Mouse (Mus musculus) limb, embryonic 10.5 days (tissue): ENCODE measurements at regions not wholly inside any gene's neighbourhood (a gene's known extent, or its start where the extent isn't known, plus 50 kb on each side); places are given as distances from the start of the nearest gene placed in this dataset.

Experiments used
- DNase-seq: peaks from one replicate; pipeline ENCODE4 v3.0.0-alpha.2; 2017; ENCODE audit warnings: low spot score
- H3K27ac ChIP-seq: fragments of 300-500 bp; sonication (generic); 2 replicates; pipeline ENCODE4 v1.5.1; 2016; ENCODE audit warnings: mild to moderate bottlenecking
- H3K27me3 ChIP-seq: fragments of 300-500 bp; sonication (generic); 2 replicates; pipeline ENCODE4 v1.6.1; 2016; ENCODE audit warnings: low read depth, mild to moderate bottlenecking; ENCODE audit not compliant: poor library complexity, severe bottlenecking
- H3K36me3 ChIP-seq: fragments of 300-500 bp; sonication (generic); 2 replicates; pipeline ENCODE4 v1.6.1; 2016; ENCODE audit warnings: mild to moderate bottlenecking, moderate library complexity
- H3K4me1 ChIP-seq: fragments of 300-500 bp; sonication (generic); 2 replicates; pipeline ENCODE4 v1.6.1; 2016
- H3K4me3 ChIP-seq: fragments of 300-500 bp; sonication (generic); 2 replicates; pipeline ENCODE4 v1.5.1; 2016; ENCODE audit warnings: mild to moderate bottlenecking, moderate library complexity
- H3K9me3 ChIP-seq: fragments of 300-500 bp; sonication (generic); replicated peaks from 2 replicates; pipeline ENCODE4 v1.6.1; 2016; ENCODE audit warnings: mild to moderate bottlenecking
- WGBS: fragments of 180-500 bp; shearing (Covaris S2); methylation state at CpG from one replicate; pipeline ENCODE4 v1.1.7; 2016; 5-methylcytosine and 5-hydroxymethylcytosine counted together

DNA sequence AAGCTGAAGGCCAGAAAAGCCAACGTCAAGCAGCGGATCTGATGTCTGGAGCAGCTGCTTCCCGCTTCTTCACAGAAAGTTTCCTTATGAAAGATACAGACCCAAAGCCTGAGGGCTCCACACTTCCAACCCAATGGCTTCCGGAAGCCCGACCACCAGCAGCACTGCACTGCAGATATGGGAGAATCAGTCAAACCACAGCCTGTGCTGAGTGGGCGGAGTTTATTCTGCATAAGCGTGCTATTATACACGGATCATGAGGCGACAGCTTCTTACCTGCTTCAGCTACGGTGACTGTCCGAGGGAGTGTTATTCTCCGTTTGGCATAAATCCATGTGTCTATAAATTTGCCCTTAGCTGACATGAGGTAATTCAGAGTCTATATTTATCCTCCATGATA, 72.4 kb upstream of the Sh3bp4 start:
- H3K4me3 ChIP-seq, result no peak overlapping the region
- no peaks in the 10 kb centered on the region for H3K9me3 ChIP-seq
- no peaks in the 10 kb centered on the region for H3K27me3 ChIP-seq
- peaks cover 28% of the 10 kb centered on the region for H3K4me1 ChIP-seq
- DNase-seq, result no peak
- no peak overlapping the region for H3K27ac ChIP-seq
- no peaks in the 10 kb centered on the region for H3K36me3 ChIP-seq
- WGBS, result 93% methylated on average over 12 of the region's 12 CpGs

DNA sequence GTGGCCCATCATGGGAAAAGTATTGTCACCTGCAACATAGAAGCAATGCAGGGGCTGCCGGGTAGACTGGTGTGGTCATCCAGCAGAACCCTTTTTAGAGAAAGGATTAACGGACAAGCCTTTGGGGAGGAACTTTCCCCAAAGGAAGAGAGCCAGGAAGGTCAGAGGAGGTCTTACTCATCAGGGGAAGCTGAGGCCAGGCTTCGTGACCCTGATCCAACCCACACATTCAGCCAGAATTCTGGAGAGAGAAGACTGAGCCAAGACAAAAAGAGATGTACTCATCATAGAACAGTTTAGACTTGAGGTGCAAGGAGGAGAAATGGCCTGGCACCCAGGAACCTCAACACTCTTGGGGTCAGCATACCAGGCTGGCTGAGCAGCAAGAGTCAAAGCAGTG, 67.9 kb upstream of the Sh3bp4 start:
- H3K4me3 ChIP-seq, result no peak overlapping the region
- no peaks in the 10 kb centered on the region for H3K4me1 ChIP-seq
- H3K27ac ChIP-seq, result no peak overlapping the region
- no peaks in the 10 kb centered on the region for H3K9me3 ChIP-seq
- 86% methylated on average over 3 of the region's 3 CpGs for WGBS
- no peaks in the 10 kb centered on the region for H3K27me3 ChIP-seq
- no peak for DNase-seq
- H3K36me3 ChIP-seq, result no peaks in the 10 kb centered on the region

DNA sequence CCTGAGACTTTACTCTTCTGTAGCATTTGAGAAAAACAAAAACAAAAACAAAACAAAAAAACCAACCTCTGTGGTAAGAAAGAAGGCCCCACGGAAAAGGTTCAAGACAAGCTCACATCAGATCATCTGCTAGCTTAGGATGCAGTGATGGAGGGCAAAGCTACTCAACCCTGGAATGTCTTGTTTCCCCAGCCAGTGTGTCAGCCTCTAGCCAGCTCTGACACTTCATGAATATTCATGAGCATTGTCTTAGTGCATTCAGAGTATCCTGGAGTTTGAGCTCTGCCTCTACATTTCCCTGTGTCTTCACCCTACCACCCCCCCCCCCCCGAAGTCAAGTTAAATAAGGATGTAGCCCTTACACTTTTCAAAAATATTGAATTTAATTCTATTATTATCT, 66.5 kb upstream of the Sh3bp4 start:
- H3K4me1 ChIP-seq, result no peaks in the 10 kb centered on the region
- no peaks in the 10 kb centered on the region for H3K27me3 ChIP-seq
- 86% methylated on average over 2 of the region's 2 CpGs for WGBS
- no peak for DNase-seq
- no peak overlapping the region for H3K27ac ChIP-seq
- H3K4me3 ChIP-seq, result no peak overlapping the region
- H3K9me3 ChIP-seq, result no peaks in the 10 kb centered on the region
- H3K36me3 ChIP-seq, result no peaks in the 10 kb centered on the region

DNA sequence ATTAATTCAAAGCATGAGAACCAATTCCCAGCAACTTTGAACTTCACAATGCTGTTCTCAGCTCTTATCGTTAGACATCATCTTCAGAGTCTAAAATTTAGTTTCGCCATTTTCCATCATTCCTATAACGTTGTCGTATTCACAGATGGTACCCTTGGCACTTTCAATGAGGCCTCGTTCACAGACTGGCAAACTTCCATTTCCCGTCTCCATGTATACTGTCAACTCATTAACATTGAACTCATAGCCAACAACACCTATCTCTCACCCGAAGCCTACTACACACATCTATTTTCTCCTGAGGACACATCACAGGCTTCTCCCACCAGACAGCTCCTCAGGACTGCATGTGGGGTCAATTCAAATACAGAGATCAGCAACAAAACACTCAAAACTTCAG, 62.7 kb upstream of the Sh3bp4 start:
- no peak for DNase-seq
- Histone ChIP-seq H3K27me3 (no peaks in the 10 kb centered on the region), H3K4me1 (peaks cover 24% of the 10 kb centered on the region), H3K4me3 (no peak overlapping the region), H3K36me3 (no peaks in the 10 kb centered on the region), H3K27ac (no peak overlapping the region), H3K9me3 (no peaks in the 10 kb centered on the region)
- WGBS, result 87% methylated on average over 7 of the region's 7 CpGs

DNA sequence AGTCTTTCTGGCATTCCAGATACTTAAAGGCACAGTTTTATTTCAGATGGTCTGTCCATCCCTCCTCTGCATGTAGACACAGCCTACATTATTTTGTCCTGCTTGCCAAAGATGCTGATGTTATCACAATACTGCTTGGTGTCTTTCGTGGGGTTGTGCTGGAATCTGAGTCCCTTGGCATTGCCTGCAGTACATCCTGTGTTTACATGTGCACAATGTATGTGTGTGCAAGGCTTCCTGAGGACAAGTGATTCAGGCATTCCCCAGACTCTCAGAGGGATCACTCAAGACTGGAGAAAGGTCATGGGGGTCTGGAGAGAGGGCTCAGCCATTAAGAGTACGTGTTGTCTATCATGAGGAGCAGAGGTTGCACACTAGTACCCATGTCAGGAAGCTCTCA, 60.0 kb upstream of the Sh3bp4 start:
- H3K27me3 ChIP-seq, result no peaks in the 10 kb centered on the region
- H3K4me1 ChIP-seq, result peaks cover 33% of the 10 kb centered on the region
- WGBS, result 62% methylated on average over 2 of the region's 2 CpGs
- no peaks in the 10 kb centered on the region for H3K9me3 ChIP-seq
- no peak for DNase-seq
- no peaks in the 10 kb centered on the region for H3K36me3 ChIP-seq
- no peak overlapping the region for H3K27ac ChIP-seq
- H3K4me3 ChIP-seq, result no peak overlapping the region

DNA sequence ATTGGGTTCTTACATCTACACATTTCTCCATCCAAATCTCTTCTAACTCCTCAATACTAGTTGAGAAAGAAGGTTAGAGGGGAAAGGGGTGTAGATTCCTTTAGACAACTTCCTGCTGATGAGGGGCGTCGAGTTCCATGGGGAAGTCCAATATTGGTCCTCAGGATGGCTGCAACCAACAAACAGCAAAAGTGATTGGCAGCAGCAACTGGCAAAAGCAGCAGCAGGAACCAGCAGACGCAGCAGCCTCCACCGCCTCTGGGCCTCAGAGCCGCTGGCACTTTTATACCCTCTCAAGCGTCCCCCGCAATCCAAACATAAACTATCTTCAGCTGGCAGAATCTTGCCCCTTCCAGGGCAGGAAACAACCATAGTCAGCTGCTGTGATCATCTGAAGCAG, 58.8 kb upstream of the Sh3bp4 start:
- no peak for DNase-seq
- Histone ChIP-seq H3K27me3 (no peaks in the 10 kb centered on the region), H3K9me3 (no peaks in the 10 kb centered on the region), H3K27ac (no peak overlapping the region), H3K36me3 (no peaks in the 10 kb centered on the region), H3K4me1 (peaks cover 44% of the 10 kb centered on the region), H3K4me3 (no peak overlapping the region)
- 68% methylated on average over 7 of the region's 7 CpGs for WGBS

DNA sequence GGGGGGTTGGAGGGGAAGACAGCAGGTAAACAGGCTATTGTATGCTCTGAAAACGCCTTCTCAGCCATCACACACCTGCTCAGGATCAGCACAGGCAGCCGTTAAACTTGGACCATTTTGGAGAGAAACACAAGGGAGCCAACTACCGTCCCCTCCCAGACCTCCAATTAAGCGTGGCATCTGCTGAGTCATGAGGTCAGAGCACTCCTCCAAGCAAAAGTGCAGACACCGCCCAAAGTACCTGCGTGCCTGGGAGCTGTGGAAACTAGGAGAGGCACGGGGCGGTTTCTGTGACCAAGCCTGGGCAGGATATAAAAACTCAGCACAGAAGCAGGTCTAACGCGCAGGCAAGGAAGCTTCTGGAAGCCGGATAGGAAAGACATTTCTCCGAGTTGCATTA, 54.8 kb upstream of the Sh3bp4 start:
- no peak overlapping the region for H3K4me3 ChIP-seq
- WGBS, result 39% methylated on average over 12 of the region's 12 CpGs
- no peaks in the 10 kb centered on the region for H3K9me3 ChIP-seq
- H3K27me3 ChIP-seq, result no peaks in the 10 kb centered on the region
- H3K27ac ChIP-seq, result no peak overlapping the region
- H3K4me1 ChIP-seq, result peaks cover 35% of the 10 kb centered on the region
- H3K36me3 ChIP-seq, result no peaks in the 10 kb centered on the region
- DNase-seq, result peak; percentile 47

DNA sequence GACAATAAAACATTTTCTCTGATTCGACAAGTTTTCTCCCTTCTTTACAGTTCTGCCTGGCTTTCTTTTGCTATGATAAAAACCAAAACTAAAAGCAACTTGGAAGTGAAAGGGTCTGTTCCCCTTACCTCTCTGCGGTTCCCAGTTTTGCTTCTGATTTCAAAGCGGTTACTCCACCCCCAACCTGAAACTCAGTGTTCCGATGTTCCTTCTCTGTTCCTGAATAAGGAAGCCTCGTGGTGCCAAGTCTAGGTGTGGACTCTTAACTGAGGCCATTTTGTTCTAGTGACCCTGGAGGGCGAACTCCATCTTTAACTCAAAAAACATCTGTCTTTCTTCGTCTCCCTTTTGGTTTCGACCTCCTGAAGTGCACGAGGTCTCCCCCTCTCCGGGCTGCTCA, 54.4 kb upstream of the Sh3bp4 start:
- Histone ChIP-seq H3K9me3 (no peaks in the 10 kb centered on the region), H3K4me1 (peaks cover 35% of the 10 kb centered on the region), H3K27ac (no peak overlapping the region), H3K4me3 (no peak overlapping the region), H3K27me3 (no peaks in the 10 kb centered on the region), H3K36me3 (no peaks in the 10 kb centered on the region)
- 70% methylated on average over 10 of the region's 10 CpGs for WGBS
- no peak for DNase-seq

DNA sequence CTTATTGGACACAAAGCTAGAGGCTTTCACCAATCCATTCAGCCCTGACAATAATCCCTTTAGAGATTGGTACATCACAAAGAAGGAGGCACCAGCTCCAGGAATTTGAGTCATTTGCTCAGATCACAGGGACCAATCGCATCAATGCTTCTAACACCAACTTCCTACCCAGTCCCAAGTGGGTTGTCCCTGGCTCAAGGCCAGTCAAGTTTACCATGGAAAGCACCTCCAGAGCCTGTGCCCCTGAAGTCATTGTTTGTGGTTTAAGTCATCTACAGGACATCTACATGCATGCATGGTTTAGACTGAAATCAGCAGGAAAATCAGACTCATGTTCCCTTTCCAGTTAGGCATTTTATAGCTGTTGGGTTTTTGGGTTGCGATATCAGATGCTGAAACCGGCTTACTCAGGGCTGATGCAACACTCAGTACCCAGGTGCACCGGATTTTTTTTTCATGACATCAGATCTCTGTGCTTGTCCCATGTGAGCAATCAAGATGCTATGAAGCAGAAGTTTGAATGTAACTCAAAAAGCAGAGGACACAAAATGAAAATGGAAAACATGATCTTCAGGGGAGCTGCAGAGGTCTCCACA, 50.3 kb upstream of the Sh3bp4 start:
- peaks cover 25% of the 10 kb centered on the region for H3K4me1 ChIP-seq

More for the DNA sequence above, 50.3 kb upstream of the Sh3bp4 start:
- Histone ChIP-seq H3K9me3 (no peaks in the 10 kb centered on the region), H3K27me3 (no peaks in the 10 kb centered on the region), H3K4me3 (no peak overlapping the region), H3K27ac (no peak overlapping the region), H3K36me3 (no peaks in the 10 kb centered on the region)
- 94% methylated on average over 4 of the region's 4 CpGs for WGBS
- DNase-seq, result no peak
